Mouse (Mus musculus) E14TG2a.4 (cell line): ENCODE measurements around the gene Tmem114.

Source experiments
- CTCF ChIP-seq: conservative IDR thresholded peaks from 2 replicates; pipeline ENCODE4 v1.5.1; 2014; ENCODE audit warnings: low read length
- NANOG ChIP-seq: IDR thresholded peaks from 2 replicates; pipeline ENCODE4 v1.6.1; 2014; ENCODE audit warnings: borderline replicate concordance, low read length, mixed read lengths

DNA sequence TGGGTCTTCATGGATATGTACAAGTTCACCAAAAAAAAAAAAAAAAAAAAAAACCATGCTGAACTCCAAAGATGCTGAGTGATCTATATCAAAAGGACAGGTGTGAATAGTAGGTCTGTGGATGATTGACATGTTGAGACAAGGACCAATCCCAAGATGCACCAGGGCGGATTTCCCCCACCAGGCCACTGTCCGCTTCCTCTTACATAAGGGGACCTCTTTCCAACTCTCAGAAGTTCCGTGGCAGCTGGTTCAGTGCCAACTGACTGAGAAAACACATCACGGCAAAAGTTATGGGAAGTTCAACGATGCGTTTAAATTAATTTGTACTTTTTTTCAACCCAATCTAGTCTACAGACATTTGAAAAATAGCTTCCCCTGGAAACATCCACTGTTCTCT lies 25.1 kb downstream of the Tmem114 start:
- no peak for TF ChIP-seq CTCF
- TF ChIP-seq NANOG: no peak
